Mouse (Mus musculus) lung, postnatal 4 days (tissue): ENCODE measurements around the gene Rasl10a.
"Not testable (repeated sequence)": the region's sequence is repeated elsewhere in the genome, so short reads cannot be mapped to it uniquely, and the experiment has no call there.

Source experiments
- DNase-seq, 2 experiments: peaks; one replicate each; pipeline ENCODE4 v3.0.0; 2021

Gene Rasl10a

GRCm38 (mm10) chr11:5054874-5055273 is 3.1 kb upstream of the Rasl10a start:
- DNase-seq = no peak

GRCm38 (mm10) chr11:5055945-5056938 is 1.7 kb upstream of the Rasl10a start:
- no peak for DNase-seq

DNA sequence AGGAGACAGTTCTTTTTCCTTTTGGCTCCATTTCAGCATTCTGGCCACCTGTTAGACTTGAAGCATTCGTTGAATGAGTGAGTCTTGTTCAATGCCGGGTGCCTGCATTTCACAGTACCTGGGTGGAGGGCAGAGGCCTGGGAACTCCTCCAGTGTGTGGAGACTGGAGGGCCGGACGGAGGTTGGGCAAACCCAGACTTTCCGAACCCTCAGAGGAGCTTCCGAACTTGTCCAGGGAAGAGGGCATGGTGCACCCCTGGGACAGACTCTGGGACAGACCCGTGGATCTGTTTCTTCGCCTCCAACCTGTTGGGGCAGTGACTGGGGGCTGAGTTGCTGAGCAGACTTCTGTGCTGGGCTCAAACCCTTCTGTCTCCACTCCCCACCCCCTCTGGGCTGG is 864 bp upstream of the Rasl10a start:
- no peak for DNase-seq

DNA sequence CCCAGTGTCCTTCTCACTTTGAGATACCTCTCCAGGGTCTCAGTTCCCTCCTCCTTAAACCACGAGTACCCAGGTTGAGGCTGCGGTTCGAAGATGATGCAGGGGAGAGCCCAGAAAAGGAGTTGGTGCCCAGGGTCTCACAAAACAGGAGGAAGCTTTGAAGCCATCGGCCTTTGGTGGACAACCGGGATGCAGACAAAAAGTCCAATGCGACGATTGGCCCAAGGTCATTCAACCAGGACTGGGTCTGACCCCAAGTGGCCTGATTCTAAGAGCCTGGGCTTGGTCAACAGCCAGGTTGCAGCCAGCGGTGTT is 430 bp upstream of the Rasl10a start:
- DNase-seq = no peak

DNA sequence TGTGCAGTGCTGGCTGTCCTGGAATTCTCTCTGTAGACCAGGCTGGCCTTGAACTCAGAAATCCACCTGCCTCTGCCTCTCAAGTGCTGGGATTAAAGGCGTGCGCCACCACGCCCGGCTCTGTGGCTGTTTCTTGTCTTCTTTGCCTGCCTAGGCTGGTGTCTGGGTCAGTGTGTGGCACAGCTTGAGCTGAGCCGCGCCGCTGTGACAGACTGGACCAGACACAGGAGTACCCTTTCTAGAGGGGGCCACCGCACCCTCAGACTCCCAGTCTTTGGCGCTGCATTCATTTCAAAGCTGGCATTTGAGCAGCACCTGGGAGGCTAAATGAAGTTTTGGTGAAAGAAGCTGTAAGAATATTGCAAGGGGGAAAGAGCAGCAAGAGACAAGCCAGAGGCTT is 855 bp downstream of the Rasl10a start:
- no peak for DNase-seq

GRCm38 (mm10) chr11:5059230-5059629 is 1.3 kb downstream of the Rasl10a start:
- DNase-seq = no peak

- DNase-seq = peak; percentile 62 to 67
These were observed 1.8 kb downstream of the Rasl10a start for GRCm38 (mm10) chr11:5059704-5060156.

DNA sequence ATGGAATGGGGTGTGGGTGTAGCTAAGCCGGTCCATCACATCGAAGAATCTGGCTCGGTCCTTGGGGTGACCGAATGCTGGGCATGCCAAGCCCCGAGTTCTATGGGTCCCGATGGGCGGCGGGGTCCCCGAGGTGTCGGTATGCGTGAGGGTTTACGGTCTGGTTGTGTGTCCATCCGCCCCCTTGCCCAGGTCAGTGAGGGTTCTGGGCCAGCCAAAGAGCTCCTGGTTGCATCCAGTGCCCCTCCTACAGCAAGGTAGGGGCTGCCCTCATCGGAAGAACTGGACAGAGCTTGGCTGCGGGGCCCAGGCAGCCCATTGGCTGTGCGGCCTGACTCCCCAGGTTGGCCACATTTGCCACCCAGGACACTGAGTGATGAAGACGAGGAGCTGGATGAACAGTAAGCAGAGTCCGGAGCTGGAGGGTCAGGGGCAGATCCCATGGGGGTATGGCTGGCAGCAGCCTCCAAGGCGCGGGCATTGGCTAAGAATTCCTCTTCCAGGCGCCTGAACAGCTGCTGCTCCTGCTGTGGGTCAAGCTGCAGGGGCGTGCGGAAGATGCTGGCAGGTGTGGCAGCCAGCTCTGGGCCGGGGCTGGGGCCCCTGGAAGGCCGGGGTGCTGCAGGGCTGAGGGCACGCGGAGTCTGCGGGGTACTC is 3.0 kb downstream of the Rasl10a start:
- no peak for DNase-seq

GRCm38 (mm10) chr11:5061413-5062139 is 3.6 kb downstream of the Rasl10a start:
- DNase-seq = peak; percentile 94

DNA sequence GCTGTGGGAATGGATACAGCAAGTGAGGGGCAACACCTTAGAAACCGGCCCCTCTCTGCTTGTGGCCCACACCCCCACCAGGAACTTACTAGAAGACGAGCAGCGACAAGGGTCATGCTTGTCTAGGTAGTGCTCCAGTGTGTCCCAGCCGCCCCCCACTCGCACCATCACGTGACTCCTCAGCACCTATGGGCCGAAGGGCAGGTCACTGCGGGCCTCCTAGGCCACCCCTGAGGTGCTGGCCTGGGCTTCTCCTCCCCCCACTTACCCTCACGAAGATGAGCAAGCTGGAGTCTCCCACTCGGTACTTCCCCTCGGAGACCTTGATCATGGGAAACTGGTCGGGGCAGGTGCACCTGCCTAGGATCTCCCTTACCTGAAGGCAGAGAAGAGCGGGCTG is 4.4 kb downstream of the Rasl10a start:
- peak in 1 of 2 experiments; percentile 18 for DNase-seq

GRCm38 (mm10) chr11:5062860-5063505 is 5.1 kb downstream of the Rasl10a start:
- DNase-seq = no peak

GRCm38 (mm10) chr11:5063561-5064281 is 5.8 kb downstream of the Rasl10a start:
- peak; percentile 30 to 43 for DNase-seq

DNA sequence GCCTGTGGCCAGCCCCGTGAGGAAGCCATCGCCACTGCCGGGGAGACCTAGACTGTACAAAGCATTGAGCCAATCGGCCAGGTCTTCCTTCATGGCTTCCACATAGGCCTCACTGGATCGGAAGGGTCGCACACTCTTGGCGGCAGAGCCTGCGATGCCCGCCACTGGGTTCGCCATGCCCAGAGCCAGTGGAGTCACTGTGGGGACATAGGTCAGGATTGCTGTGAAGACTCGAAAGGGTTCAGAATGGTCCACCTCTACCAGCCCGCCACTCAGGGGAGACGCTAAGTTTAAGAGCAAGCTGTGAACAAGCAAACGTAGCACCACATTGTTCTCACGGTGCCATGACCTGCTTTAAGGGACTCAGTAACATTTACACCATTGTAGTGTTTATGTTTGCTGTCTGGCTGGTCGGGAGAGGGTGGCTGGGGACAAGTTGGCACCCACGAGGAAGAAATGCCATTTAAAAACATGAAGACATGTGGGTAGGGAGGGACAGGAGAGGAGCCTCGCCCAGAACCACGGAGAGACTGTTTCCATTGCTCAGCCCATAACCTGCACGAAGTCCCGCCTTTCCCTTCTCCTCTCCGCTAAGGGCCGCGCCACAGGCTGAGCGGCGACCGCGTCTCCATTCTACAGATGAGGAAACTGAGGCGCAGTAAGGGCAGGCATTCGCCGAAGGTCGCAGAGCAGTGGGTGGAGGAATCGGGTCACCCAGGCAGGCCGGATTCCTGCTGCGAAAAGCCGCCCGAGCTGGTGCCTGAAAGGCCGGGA is 6.5 kb downstream of the Rasl10a start:
- peak in 1 of 2 experiments; percentile 38 for DNase-seq

- DNase-seq = peak; percentile 92 to 93
These were observed 7.3 kb downstream of the Rasl10a start, which contains the start of gene Gas2l1 for GRCm38 (mm10) chr11:5065056-5065821. Gene Gas2l1 (minus strand): TSS chr11:5065327.

- no peak for DNase-seq
These were observed 9.1 kb downstream of the Rasl10a start for GRCm38 (mm10) chr11:5067063-5067462.

DNA sequence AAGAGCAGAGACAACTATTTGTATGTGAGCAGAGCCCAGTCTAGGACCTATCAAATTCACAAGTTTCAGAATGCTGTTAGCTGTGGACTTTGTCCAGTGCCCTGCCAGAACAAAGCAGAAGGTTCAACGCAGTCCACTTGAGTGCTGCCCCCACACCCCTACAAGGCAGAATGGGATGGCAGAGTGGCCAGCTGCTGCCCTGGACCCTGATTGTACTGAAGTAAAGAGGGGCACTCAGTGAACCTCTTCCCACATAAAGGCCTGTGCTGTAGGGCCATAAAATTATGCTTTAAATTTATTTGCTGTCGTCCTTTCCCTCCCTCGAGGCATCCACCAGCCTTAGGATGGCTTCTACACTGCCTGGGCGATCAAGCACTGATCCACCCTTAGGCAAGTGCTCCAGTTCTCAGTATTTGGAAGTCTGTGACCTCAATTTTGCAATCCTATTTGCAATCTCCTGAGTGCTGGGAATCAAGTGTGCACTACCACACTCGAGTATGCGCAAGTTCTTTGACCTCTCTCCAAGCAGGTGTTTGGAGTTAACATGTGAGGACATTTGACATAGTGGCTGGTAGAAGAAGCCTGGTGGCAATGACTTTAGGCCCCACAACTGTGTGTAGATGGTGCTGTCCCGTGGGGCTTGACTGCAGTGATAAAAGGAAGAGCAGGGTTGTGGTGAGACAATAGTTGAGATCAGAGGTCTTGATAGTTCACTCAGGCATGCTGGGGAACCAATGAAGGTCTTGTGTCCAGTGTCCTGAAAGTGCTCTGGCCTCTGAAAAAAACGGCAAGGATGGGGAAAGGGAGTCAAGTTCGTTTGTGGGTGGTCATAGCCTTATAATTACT is 10.4 kb downstream of the Rasl10a start:
- peak in 1 of 2 experiments; percentile 35 for DNase-seq

DNA sequence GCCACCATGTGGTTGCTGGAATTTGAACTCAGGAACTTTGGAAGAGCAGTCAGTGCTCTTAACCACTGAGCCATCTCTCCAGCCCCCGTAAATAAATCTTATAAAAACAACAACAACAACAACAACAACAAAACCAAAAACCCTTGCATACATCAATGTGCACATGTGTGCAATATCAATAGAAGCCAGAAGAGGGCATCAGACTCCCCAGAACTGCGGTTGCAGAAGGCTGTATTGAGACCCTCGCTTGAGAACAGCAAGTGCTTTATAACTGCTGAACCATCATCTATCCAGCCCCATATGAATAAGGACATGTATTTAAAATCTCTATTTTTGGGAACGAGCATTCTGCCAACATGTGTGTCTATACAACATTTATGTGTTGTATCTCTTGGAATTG is 17.0 kb downstream of the Rasl10a start:
- peak in 1 of 2 experiments; percentile 34 for DNase-seq

GRCm38 (mm10) chr11:5075760-5076159 is 17.8 kb downstream of the Rasl10a start:
- no peak for DNase-seq

- DNase-seq = not testable (repeated sequence)
These were observed 18.9 kb downstream of the Rasl10a start for GRCm38 (mm10) chr11:5076843-5077242.
